Mouse (Mus musculus): ENCODE measurements around the gene Kcnj16.

- no peak for TF ChIP-seq CTCF (conservative IDR thresholded peaks at IDR 0.05; ENCODE audit: insufficient read depth, insufficient read length, low read depth, low read length)
- TF ChIP-seq POLR2A (IDR thresholded peaks at IDR 0.05; ENCODE audit: low read depth, low read length) = no peak
These were observed 106.3 kb downstream of the Kcnj16 start for GRCm38 (mm10) chr11:111074131-111074530.
